Mouse (Mus musculus): ENCODE data around the gene Cox4i2. TPM values are rescaled to one million over a fixed set of nuclear protein-coding genes. Genes with fewer than 3 reads are reported as not detected.

The Cox4i2 gene
- polyA plus RNA-seq, 1 experiment from 2014 or later = 9.5 TPM

DNA sequence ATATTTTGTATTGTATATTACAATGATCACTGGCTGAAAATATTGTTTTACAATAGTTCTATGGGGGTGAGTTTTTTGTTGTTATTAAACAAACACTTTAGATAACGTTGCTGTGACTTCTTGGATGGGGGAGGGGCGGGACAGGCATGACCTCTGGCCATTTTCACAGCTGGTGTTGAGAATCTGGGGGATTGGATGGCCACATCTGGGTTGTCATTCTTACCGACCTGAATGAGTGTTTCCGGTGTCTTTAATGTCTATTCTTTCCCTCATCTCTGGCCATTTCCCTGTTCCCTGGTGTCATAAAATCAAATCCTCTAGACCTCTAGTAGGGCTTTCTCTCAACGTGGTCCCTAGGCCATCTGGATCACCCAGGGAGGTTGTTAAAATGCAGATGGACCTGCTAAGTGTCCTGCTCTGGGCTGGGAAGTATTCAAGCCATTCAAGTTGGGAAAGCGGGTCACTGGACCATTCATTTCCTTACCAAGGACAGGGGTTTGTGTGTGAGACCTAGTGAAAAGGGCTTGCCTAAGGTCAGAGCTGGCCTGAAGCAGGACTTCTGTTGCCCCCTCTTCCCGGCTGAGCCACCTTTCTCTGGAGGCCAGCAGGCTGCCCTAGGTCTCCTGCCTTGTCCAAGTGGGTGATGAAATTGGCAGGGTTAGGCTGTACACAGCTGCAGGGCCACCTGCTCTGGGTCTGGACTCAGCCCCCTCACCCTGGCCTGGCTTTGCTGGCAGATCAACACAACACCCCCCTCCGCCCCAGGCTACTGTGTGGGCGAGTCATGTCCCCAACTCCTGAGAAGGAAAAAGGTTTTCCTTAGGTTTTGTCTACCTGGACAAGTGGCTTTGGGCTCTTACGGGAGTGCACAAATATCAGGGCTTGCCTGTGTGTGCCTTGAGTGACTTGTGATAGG, 16.4 kb upstream of the Cox4i2 start:
- peak overlapping the region; percentile 70 for H3K27ac ChIP-seq (ENCODE audit: low read depth, low read length)
- H3K36me3 ChIP-seq (ENCODE audit: control insufficient read depth, insufficient read depth) = no peaks in the 10 kb centered on the region
- peak overlapping the region; percentile 60 for H3K4me3 ChIP-seq (ENCODE audit: low read depth, low read length)
- 15% methylated on average over 10 of the region's 10 CpGs for WGBS
- H3K27me3 ChIP-seq (replicated peaks; ENCODE audit: control insufficient read depth, insufficient read depth, low read length) = no peaks in the 10 kb centered on the region
- no peak for ATAC-seq
- H3K4me1 ChIP-seq (replicated peaks; ENCODE audit: control insufficient read depth, insufficient read depth, low read length) = peaks cover 6% of the 10 kb centered on the region; the same call in 1 of the 2 replicates
- peak overlapping the region; percentile 87 for H3K9ac ChIP-seq (ENCODE audit: low read depth, low read length)
- TF ChIP-seq CTCF (IDR thresholded peaks at IDR 0.05; ENCODE audit: low read depth) = no peak
- peak overlapping the region; percentile 68 for H3K4me2 ChIP-seq (replicated peaks; ENCODE audit: low read depth)
- no peaks in the 10 kb centered on the region for H3K9me3 ChIP-seq (ENCODE audit: control insufficient read depth)

DNA sequence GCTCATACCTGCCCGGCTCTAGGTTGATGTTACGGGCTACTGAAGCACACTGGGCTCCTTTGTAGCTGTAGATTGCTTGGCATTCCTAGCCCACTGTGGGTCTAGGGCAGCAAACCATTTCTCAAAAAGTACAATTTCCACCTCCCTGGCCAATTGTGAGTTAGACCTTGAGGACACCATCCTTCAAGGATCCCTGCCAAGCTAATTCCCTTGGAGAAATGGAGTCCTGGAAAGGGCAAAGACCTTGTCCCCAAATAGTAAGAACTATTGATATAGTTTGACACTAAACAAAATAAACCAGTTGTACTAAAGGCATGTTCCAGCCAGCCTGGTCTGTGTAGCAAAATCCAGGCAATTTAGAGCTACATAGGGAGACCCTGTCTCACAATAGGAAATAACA, 15.6 kb upstream of the Cox4i2 start:
- 31% methylated on average over 2 of the region's 2 CpGs for WGBS
- Histone ChIP-seq H3K4me2 (replicated peaks; ENCODE audit: low read depth) (peak overlapping the region; percentile 68), H3K36me3 (ENCODE audit: control insufficient read depth, insufficient read depth) (no peaks in the 10 kb centered on the region), H3K9me3 (ENCODE audit: control insufficient read depth) (no peaks in the 10 kb centered on the region), H3K9ac (ENCODE audit: low read depth, low read length) (peak overlapping the region; percentile 87), H3K4me1 (replicated peaks; ENCODE audit: control insufficient read depth, insufficient read depth, low read length) (peaks cover 6% of the 10 kb centered on the region; the same call in 1 of the 2 replicates), H3K4me3 (ENCODE audit: low read depth, low read length) (peak overlapping the region; percentile 60), H3K27ac (ENCODE audit: low read depth, low read length) (peak overlapping the region; percentile 70), H3K27me3 (replicated peaks; ENCODE audit: control insufficient read depth, insufficient read depth, low read length) (no peaks in the 10 kb centered on the region)
- ATAC-seq = no peak
- TF ChIP-seq CTCF (IDR thresholded peaks at IDR 0.05; ENCODE audit: low read depth) = no peak

DNA sequence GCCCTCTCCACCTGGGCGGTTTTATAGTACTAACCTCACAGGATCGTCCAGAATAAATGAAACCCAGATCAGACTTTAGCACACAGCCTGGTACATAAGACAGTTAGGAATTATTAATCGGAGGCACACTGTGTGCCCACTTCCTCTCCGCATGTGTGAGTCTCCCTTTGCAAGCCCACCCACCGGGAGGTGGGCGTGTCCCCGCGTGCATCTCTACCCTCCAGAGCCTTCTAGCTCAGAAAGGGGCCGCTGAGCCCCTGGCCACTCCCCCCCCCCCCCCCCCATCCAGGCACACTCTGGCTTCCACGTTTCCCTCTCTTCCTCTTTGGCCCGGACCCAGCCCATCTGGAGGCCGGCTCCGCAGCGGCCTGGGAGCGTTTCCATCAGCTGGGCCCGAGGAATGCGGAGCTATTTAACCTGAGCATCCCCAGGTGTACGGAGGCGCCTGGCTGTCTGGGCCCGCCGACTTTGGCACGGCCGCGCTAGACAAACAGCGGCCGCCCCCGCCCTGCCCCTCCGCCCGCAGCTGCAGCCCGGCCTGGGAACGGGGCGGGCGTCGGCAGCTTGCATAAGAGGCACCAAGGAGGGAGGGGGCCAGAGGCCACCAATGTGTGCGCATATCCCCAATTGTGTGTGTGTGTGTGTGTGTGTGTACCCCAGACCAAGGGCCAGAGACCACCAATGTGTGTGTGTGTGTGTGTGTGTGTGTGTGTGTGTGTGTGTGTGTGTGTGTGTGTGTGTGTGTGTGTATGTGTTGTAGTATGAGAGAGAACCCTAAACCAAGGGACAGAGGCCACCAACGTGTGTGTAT, 14.7 kb upstream of the Cox4i2 start:
- H3K4me1 ChIP-seq (replicated peaks; ENCODE audit: control insufficient read depth, insufficient read depth, low read length) = peaks cover 5% of the 10 kb centered on the region; the same call in 1 of the 2 replicates
- H3K4me3 ChIP-seq (ENCODE audit: low read depth, low read length) = peak overlapping the region; percentile 60
- H3K27me3 ChIP-seq (replicated peaks; ENCODE audit: control insufficient read depth, insufficient read depth, low read length) = no peaks in the 10 kb centered on the region
- no peaks in the 10 kb centered on the region for H3K9me3 ChIP-seq (ENCODE audit: control insufficient read depth)
- peak overlapping the region; percentile 85 for H3K27ac ChIP-seq (ENCODE audit: low read depth, low read length)
- peak; percentile 68 for ATAC-seq
- H3K36me3 ChIP-seq (ENCODE audit: control insufficient read depth, insufficient read depth) = no peaks in the 10 kb centered on the region
- peak overlapping the region; percentile 68 for H3K4me2 ChIP-seq (replicated peaks; ENCODE audit: low read depth)
- H3K9ac ChIP-seq (ENCODE audit: low read depth, low read length) = 0 out of 2 replicates have a peak overlapping the region, but pooled peaks have one; percentile 8
- TF ChIP-seq CTCF (IDR thresholded peaks at IDR 0.05; ENCODE audit: low read depth) = no peak
- under 1% methylated on average over 35 of the region's 36 CpGs for WGBS

DNA sequence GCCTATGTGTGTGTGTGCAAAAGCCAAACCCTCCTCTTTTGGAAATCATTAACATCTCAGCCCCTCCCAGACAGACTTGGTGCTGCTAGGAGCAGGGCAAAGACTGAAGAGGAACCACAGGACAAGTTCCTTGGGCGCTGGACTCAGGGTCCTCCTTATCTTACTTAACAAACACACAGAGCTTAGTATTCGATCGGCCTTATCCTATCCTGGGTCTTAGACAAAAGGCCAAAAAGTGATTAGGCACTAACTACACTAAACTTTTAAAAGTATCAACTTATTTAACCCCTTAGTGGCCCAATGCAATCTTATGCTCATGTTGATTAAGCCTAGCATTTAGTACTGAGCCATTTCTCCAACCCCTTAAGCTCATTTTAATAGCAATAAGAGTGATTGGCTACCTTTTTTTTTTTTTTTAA, 14.1 kb upstream of the Cox4i2 start:
- Histone ChIP-seq H3K4me3 (ENCODE audit: low read depth, low read length) (no peak overlapping the region), H3K27ac (ENCODE audit: low read depth, low read length) (peak overlapping the region; percentile 85), H3K9ac (ENCODE audit: low read depth, low read length) (no peak overlapping the region), H3K36me3 (ENCODE audit: control insufficient read depth, insufficient read depth) (no peaks in the 10 kb centered on the region), H3K4me2 (replicated peaks; ENCODE audit: low read depth) (peak overlapping the region; percentile 68), H3K27me3 (replicated peaks; ENCODE audit: control insufficient read depth, insufficient read depth, low read length) (no peaks in the 10 kb centered on the region), H3K9me3 (ENCODE audit: control insufficient read depth) (no peaks in the 10 kb centered on the region), H3K4me1 (replicated peaks; ENCODE audit: control insufficient read depth, insufficient read depth, low read length) (peaks cover 4% of the 10 kb centered on the region; the same call in 1 of the 2 replicates)
- peak; percentile 70 for ATAC-seq
- no peak for TF ChIP-seq CTCF (IDR thresholded peaks at IDR 0.05; ENCODE audit: low read depth)
- WGBS = 10% methylated on average over 3 of the region's 3 CpGs

DNA sequence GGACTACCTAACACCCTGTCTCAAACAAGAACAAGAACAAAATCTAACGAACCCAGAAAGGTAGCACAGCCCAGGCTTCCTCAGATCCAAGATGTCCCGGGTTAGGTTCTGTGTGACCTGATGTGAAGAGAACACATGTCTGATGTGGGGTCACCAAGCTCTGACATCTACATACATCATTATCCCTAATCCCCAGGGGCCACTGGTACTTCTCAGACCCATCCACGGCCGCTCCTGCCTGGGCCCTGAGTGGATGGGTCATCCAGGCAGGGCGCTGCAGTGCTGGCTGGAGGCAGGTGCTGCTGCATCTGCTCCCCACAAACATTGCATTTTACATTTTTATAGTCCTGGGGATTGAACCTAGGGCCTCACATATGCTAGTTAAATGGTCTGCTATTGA, 13.5 kb upstream of the Cox4i2 start:
- Histone ChIP-seq H3K36me3 (ENCODE audit: control insufficient read depth, insufficient read depth) (no peaks in the 10 kb centered on the region), H3K9ac (ENCODE audit: low read depth, low read length) (no peak overlapping the region), H3K4me2 (replicated peaks; ENCODE audit: low read depth) (no peak overlapping the region; the same call in 1 of the 2 replicates), H3K27me3 (replicated peaks; ENCODE audit: control insufficient read depth, insufficient read depth, low read length) (no peaks in the 10 kb centered on the region), H3K4me3 (ENCODE audit: low read depth, low read length) (no peak overlapping the region), H3K4me1 (replicated peaks; ENCODE audit: control insufficient read depth, insufficient read depth, low read length) (peaks cover 4% of the 10 kb centered on the region; the same call in 1 of the 2 replicates), H3K27ac (ENCODE audit: low read depth, low read length) (peak overlapping the region; percentile 85), H3K9me3 (ENCODE audit: control insufficient read depth) (no peaks in the 10 kb centered on the region)
- 56% methylated on average over 5 of the region's 5 CpGs for WGBS
- ATAC-seq = no peak
- TF ChIP-seq CTCF (IDR thresholded peaks at IDR 0.05; ENCODE audit: low read depth) = no peak
